Mouse (Mus musculus) forebrain, embryonic 10.5 days (tissue): ENCODE measurements at regions not wholly inside any gene's neighbourhood (a gene's known extent, or its start where the extent isn't known, plus 50 kb on each side); places are given as distances from the start of the nearest gene placed in this dataset.
"Not testable (repeated sequence)": the region's sequence is repeated elsewhere in the genome, so short reads cannot be mapped to it uniquely, and the experiment has no call there.

Experiments used
- DNase-seq: peaks from one replicate; pipeline ENCODE4 v3.0.0-alpha.2; 2017; ENCODE audit warnings: low spot score; ENCODE audit errors: extremely low spot score
- H3K27ac ChIP-seq: fragments of 300-500 bp; sonication (generic); 2 replicates; pipeline ENCODE4 v1.5.1; 2016; ENCODE audit warnings: mild to moderate bottlenecking
- H3K27me3 ChIP-seq: fragments of 300-500 bp; sonication (generic); 2 replicates; pipeline ENCODE4 v1.6.1; 2016; ENCODE audit warnings: mild to moderate bottlenecking; ENCODE audit not compliant: poor library complexity, severe bottlenecking
- H3K36me3 ChIP-seq: fragments of 300-500 bp; sonication (generic); replicated peaks from 2 replicates; pipeline ENCODE4 v1.6.1; 2016; ENCODE audit warnings: mild to moderate bottlenecking, moderate library complexity
- H3K4me1 ChIP-seq: fragments of 300-500 bp; sonication (generic); 2 replicates; pipeline ENCODE4 v1.6.1; 2016
- H3K4me3 ChIP-seq: fragments of 300-500 bp; sonication (generic); 2 replicates; pipeline ENCODE4 v1.5.1; 2016; ENCODE audit warnings: mild to moderate bottlenecking, moderate library complexity
- H3K9me3 ChIP-seq: fragments of 300-500 bp; sonication (generic); 2 replicates; pipeline ENCODE4 v1.6.1; 2016; ENCODE audit warnings: mild to moderate bottlenecking, moderate library complexity
- WGBS: fragments of 180-500 bp; shearing (Covaris S2); methylation state at CpG from one replicate; pipeline ENCODE4 v1.1.7; 2016; 5-methylcytosine and 5-hydroxymethylcytosine counted together

DNA sequence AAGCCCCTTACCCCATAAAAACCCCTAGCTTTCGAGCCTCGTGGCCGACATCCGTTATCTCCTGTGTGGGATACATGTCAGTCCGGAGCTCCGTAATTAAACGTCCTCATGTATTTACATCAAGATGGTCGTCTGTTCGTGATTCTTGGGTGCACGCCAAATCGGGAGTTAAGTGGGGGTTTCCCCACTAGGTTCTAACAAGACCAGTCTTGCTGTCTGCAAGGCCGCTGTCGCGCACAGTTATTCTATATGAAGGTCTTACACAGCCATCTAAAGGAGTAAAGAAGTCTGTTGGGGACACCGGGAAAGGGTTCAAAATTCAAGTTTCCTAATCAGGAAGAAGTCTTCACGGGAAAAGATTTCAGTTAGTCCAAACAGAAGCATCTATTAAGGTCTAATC, 50.5 kb upstream of the Rhobtb1 start:
- H3K9me3 ChIP-seq, H3K4me1 ChIP-seq, H3K27me3 ChIP-seq, H3K27ac ChIP-seq, H3K4me3 ChIP-seq, H3K36me3 ChIP-seq, DNase-seq: not testable (repeated sequence)
- 95% methylated on average over 16 of the region's 16 CpGs for WGBS
